Mouse (Mus musculus): ENCODE results near the gene F5. TPM values are rescaled to one million over a fixed set of nuclear protein-coding genes. Genes with fewer than 3 reads are reported as not detected.

F5 gene
- total and polyA plus RNA-seq, 3 experiments = under 0.01 to 0.19 TPM; not detected in 1

DNA sequence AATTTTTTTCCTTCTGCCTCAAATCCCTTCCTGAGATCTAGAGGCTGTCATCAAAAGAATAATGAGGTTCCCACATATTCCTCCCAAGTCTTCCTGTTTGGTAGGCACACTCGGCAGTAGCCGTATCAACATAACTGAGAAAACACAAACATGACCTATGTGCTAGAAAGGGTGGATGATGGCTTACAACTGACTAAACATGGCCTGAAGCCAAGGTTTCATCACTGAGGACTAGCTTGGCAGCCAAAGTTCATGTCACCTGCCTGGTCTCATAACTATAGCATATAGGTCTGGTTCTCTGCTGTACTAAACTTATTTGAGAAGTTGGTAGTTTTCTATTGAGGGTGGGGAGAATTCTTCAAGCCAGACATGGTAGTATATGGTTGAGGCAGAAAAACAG is 56.8 kb downstream of the F5 start:
- dilution Hi-C loops (cut with MboI; ENCODE audit: extremely low pct_ligation_motif_present, extremely low pct_unique_long_range_greater_than_20kb, low sequenced_read_pairs) = no loop called here
- H3K36me3 ChIP-seq (replicated peaks in 1 of 2; ENCODE audit: control insufficient read depth in 1 of 2, insufficient read depth in 1 of 2, low read length in 1 of 2) = no peaks in the 10 kb centered on the region

DNA sequence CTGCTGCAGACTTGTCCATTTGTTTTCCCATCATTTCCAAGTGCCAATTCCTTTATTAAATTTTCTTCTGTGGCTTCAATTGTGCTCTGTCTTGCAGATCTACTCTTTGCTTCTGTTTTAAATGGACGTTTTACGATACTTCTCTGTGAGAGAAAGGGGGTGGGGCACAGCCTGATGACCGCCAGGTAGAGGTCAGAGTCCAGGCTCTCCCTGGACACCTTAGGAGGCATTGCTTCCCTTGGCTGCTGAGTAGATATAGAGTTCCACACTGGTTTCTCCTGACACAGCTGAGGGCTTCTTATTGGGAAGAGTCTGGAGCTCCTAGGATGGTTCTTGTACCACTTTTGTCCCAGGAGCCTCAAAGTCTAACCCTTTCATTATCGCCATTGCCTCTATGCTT is 59.3 kb downstream of the F5 start:
- no peak for DNase-seq (ENCODE audit: extremely low read depth)
- H3K79me2 ChIP-seq (replicated peaks; ENCODE audit: control insufficient read depth, extremely low read depth, insufficient read depth, poor library complexity, severe bottlenecking) = no peaks in the 10 kb centered on the region
- no peak overlapping the region for H3K4me3 ChIP-seq (replicated peaks in 1 of 3; ENCODE audit: low read depth in 2 of 3, low read length in 2 of 3, poor library complexity in 1 of 3)
- TF ChIP-seq TBP (conservative IDR thresholded peaks at IDR 0.05; ENCODE audit: low read depth, low read length) (no peak), JUND (conservative IDR thresholded peaks at IDR 0.05; ENCODE audit: low read depth, low read length) (no peak), E2F4 (IDR thresholded peaks at IDR 0.05; ENCODE audit: insufficient replicate concordance, low read depth, low read length) (no peak), POLR2AphosphoS2 (IDR thresholded peaks at IDR 0.05; ENCODE audit: low read depth, low read length) (no peak), ELF1 (IDR thresholded peaks at IDR 0.05; ENCODE audit: low read depth, low read length) (no peak), CHD2 (IDR thresholded peaks at IDR 0.05; ENCODE audit: low read length) (no peak), MEF2A (IDR thresholded peaks at IDR 0.05; ENCODE audit: borderline replicate concordance, low read depth, low read length) (no peak), MAX (IDR thresholded peaks at IDR 0.05; ENCODE audit: low read length) (no peak), GABPA (IDR thresholded peaks at IDR 0.05; ENCODE audit: insufficient replicate concordance, low read depth, low read length) (no peak), ZMIZ1 (IDR thresholded peaks at IDR 0.05; ENCODE audit: low read depth, low read length) (no peak), MAZ (IDR thresholded peaks at IDR 0.05; ENCODE audit: low read depth, low read length) (no peak), KAT2A (IDR thresholded peaks at IDR 0.05; ENCODE audit: insufficient replicate concordance, low read length) (no peak), IRF4 (IDR thresholded peaks at IDR 0.05; ENCODE audit: low read depth, low read length) (no peak), ZNF384 (IDR thresholded peaks at IDR 0.05; ENCODE audit: low read depth, low read length) (no peak)
- no peak overlapping the region; the same call in 1 of the 2 replicates for H3K4me2 ChIP-seq (ENCODE audit: insufficient read depth, low read depth, poor library complexity, severe bottlenecking)
- H3K4me1 ChIP-seq (ENCODE audit: control insufficient read depth in 1 of 2, insufficient read depth in 2 of 2) = no peaks in the 10 kb centered on the region
- H3K36me3 ChIP-seq (replicated peaks in 1 of 2; ENCODE audit: control insufficient read depth in 1 of 2, insufficient read depth in 1 of 2, low read length in 1 of 2) = no peaks in the 10 kb centered on the region
- H3K27ac ChIP-seq (ENCODE audit: insufficient read depth, low read depth) = no peak overlapping the region
- dilution Hi-C loops (cut with MboI; ENCODE audit: extremely low pct_ligation_motif_present, extremely low pct_unique_long_range_greater_than_20kb, low sequenced_read_pairs) = no loop called here
- H3K27me3 ChIP-seq (replicated peaks) = no peaks in the 10 kb centered on the region
- in situ Hi-C loops (cut with MboI; ENCODE audit: low pct_ligation_motif_present, low pct_unique_long_range_greater_than_20kb, low sequenced_read_pairs) = no loop called here
- no peak overlapping the region for H3K9ac ChIP-seq (ENCODE audit: insufficient read depth, low read depth)
- H3K9me3 ChIP-seq (replicated peaks; ENCODE audit: low read length) = no peaks in the 10 kb centered on the region

More for the DNA sequence above, 56.8 kb downstream of the F5 start:
- Histone ChIP-seq H3K4me2 (ENCODE audit: insufficient read depth, low read depth, poor library complexity, severe bottlenecking) (no peak overlapping the region), H3K27me3 (replicated peaks) (no peaks in the 10 kb centered on the region), H3K9ac (ENCODE audit: insufficient read depth, low read depth) (no peak overlapping the region), H3K4me1 (ENCODE audit: control insufficient read depth in 1 of 2, insufficient read depth in 2 of 2) (no peaks in the 10 kb centered on the region), H3K27ac (ENCODE audit: insufficient read depth, low read depth) (no peak overlapping the region), H3K79me2 (replicated peaks; ENCODE audit: control insufficient read depth, extremely low read depth, insufficient read depth, poor library complexity, severe bottlenecking) (no peaks in the 10 kb centered on the region), H3K4me3 (replicated peaks in 1 of 3; ENCODE audit: low read depth in 2 of 3, low read length in 2 of 3, poor library complexity in 1 of 3) (no peak overlapping the region), H3K9me3 (replicated peaks; ENCODE audit: low read length) (no peaks in the 10 kb centered on the region)
- no peak for TF ChIP-seq ZC3H11A (IDR thresholded peaks at IDR 0.05; ENCODE audit: low read depth, low read length)
- no peak for TF ChIP-seq ZNF384 (IDR thresholded peaks at IDR 0.05; ENCODE audit: low read depth, low read length)
- no peak for TF ChIP-seq E2F4 (IDR thresholded peaks at IDR 0.05; ENCODE audit: insufficient replicate concordance, low read depth, low read length)
- TF ChIP-seq USF2 (conservative IDR thresholded peaks at IDR 0.05; ENCODE audit: low read depth, low read length) = no peak
- no peak for TF ChIP-seq RAD21 (IDR thresholded peaks at IDR 0.05; ENCODE audit: low read depth, low read length)
- TF ChIP-seq MAZ (IDR thresholded peaks at IDR 0.05; ENCODE audit: low read depth, low read length) = no peak
- no peak for TF ChIP-seq SMC3 (IDR thresholded peaks at IDR 0.05; ENCODE audit: low read depth, low read length)
- TF ChIP-seq USF1 (IDR thresholded peaks at IDR 0.05; ENCODE audit: low read depth, low read length) = no peak
- TF ChIP-seq TCF12 (IDR thresholded peaks at IDR 0.05; ENCODE audit: low read depth, low read length) = no peak
- no peak for TF ChIP-seq EP300 (IDR thresholded peaks at IDR 0.05; ENCODE audit: low read length)
- no peak for TF ChIP-seq NRF1 (IDR thresholded peaks at IDR 0.05; ENCODE audit: low read depth, low read length)
- TF ChIP-seq POLR2AphosphoS2 (IDR thresholded peaks at IDR 0.05; ENCODE audit: low read depth, low read length) = no peak
- no peak for TF ChIP-seq NELFE (IDR thresholded peaks at IDR 0.05; ENCODE audit: low read depth, low read length)
- TF ChIP-seq ETS1 (conservative IDR thresholded peaks at IDR 0.05; ENCODE audit: low read depth, low read length) = no peak
- no peak for TF ChIP-seq MXI1 (IDR thresholded peaks at IDR 0.05; ENCODE audit: low read depth, low read length)
- no peak for TF ChIP-seq GABPA (IDR thresholded peaks at IDR 0.05; ENCODE audit: insufficient replicate concordance, low read depth, low read length)
- TF ChIP-seq MAX (IDR thresholded peaks at IDR 0.05; ENCODE audit: low read length) = no peak
- in situ Hi-C loops (cut with MboI; ENCODE audit: low pct_ligation_motif_present, low pct_unique_long_range_greater_than_20kb, low sequenced_read_pairs) = no loop called here
- no peak for DNase-seq (ENCODE audit: extremely low read depth)
